Mouse (Mus musculus) heart, adult 2 months (tissue): ENCODE measurements around the gene Ank3. TPM values are rescaled to one million over a fixed set of nuclear protein-coding genes. Genes with fewer than 3 reads are reported as not detected.
A peak's percentile ranks its signal among the peaks of the same experiment; 100 is the strongest.

Experiments used
- DNase-seq, 2 experiments: peaks; one replicate each; pipeline ENCODE4 v3.0.0; 2021
- H3K27ac ChIP-seq: fragments of 200-600 bp; 2 replicates; pipeline ENCODE4 v1.8.1; 2022
- H3K27me3 ChIP-seq: fragments of 200-500 bp; 2 replicates; pipeline ENCODE4 v1.6.1; 2012; ENCODE audit warnings: mild to moderate bottlenecking, low read length, inconsistent platforms, mixed read lengths; ENCODE audit not compliant: control insufficient read depth, insufficient read depth
- H3K36me3 ChIP-seq: fragments of 200-500 bp; 2 replicates; pipeline ENCODE4 v1.6.1; 2012; ENCODE audit warnings: low read length, inconsistent platforms; ENCODE audit not compliant: control insufficient read depth, insufficient read depth
- H3K4me1 ChIP-seq: fragments of 200-500 bp; 2 replicates; pipeline ENCODE4 v1.6.1; 2011; ENCODE audit warnings: low read length; ENCODE audit not compliant: control insufficient read depth, insufficient read depth
- H3K4me3 ChIP-seq: fragments of 200-600 bp; 2 replicates; pipeline ENCODE4 v1.8.1; 2022
- H3K79me2 ChIP-seq: fragments of 200-500 bp; replicated peaks from 2 replicates; pipeline ENCODE4 v1.6.1; 2012; ENCODE audit warnings: mild to moderate bottlenecking, inconsistent platforms, low read length, moderate library complexity, mixed read lengths; ENCODE audit not compliant: control insufficient read depth, insufficient read depth
- H3K9ac ChIP-seq: fragments of 200-500 bp; 2 replicates; pipeline ENCODE4 v1.6.1; 2012; ENCODE audit warnings: low read depth, mild to moderate bottlenecking, control low read depth, inconsistent platforms, low read length, mixed read lengths
- CTCF ChIP-seq: fragments of 200-600 bp; IDR thresholded peaks from 2 replicates; pipeline ENCODE4 v1.8.1; 2022; ENCODE audit warnings: antibody characterized with exemption, mild to moderate bottlenecking, moderate library complexity
- EP300 ChIP-seq: fragments of 200-500 bp; IDR thresholded peaks from 2 replicates; pipeline ENCODE4 v1.6.1; 2011; ENCODE audit warnings: low read depth, low read length, control low read depth; ENCODE audit not compliant: insufficient read depth
- POLR2A ChIP-seq: fragments of 200-500 bp; IDR thresholded peaks from 2 replicates; pipeline ENCODE4 v1.6.1; 2011; ENCODE audit warnings: mild to moderate bottlenecking, low read depth, low read length, control low read depth; ENCODE audit not compliant: insufficient read depth
- WGBS: fragments of 180-500 bp; shearing (Covaris S2); methylation state at CpG from one replicate; pipeline ENCODE4 v1.1.7; 2018; 5-methylcytosine and 5-hydroxymethylcytosine counted together
- intact Hi-C: fragments of 180-260 bp; cut with DNase I; formaldehyde crosslinking; loops from one replicate; pipeline ENCODE4 v1.15.1; 2025
- polyA plus RNA-seq: library from polyadenylated mRNA; depleted of rRNA; stranded (reverse); fragments of >200 nt; gene quantifications from 2 replicates; pipeline ENCODE4 v1.2.3, GENCODE M21; 2012
- total RNA-seq, 2 experiments: library from RNA; stranded (reverse); gene quantifications; 2 replicates each; pipeline ENCODE4 v1.2.3; 2021

The Ank3 gene
- total and polyA plus RNA-seq, 3 experiments: 16.8 to 80.3 (median 64.6) TPM

- no peak for DNase-seq
- H3K9ac ChIP-seq: peak overlapping the region; percentile 54
- WGBS: 6% methylated on average over 11 of the region's 11 CpGs
- intact Hi-C loops: loop anchor here (2.0 kb wide), 1 partner anchor 18 kb away; no protein-coding TSS in a partner anchor
- H3K79me2 ChIP-seq: no peaks in the 10 kb centered on the region
- H3K4me3 ChIP-seq: peak overlapping the region; percentile 54
- TF ChIP-seq CTCF (no peak), POLR2A (no peak), EP300 (no peak)
- peak overlapping the region; percentile 84 for H3K27ac ChIP-seq
- H3K27me3 ChIP-seq: no peaks in the 10 kb centered on the region
- peaks cover 3% of the 10 kb centered on the region for H3K4me1 ChIP-seq
- H3K36me3 ChIP-seq: no peaks in the 10 kb centered on the region
Measured at GRCm38 (mm10) chr10:69926158-69926882, 527.7 kb downstream of the Ank3 start.

- H3K9ac ChIP-seq: no peak overlapping the region
Measured at GRCm38 (mm10) chr10:69927012-69927411, 528.4 kb downstream of the Ank3 start.

GRCm38 (mm10) chr10:69928358-69928757, 529.8 kb downstream of the Ank3 start:
- Histone ChIP-seq H3K9ac (no peak overlapping the region), H3K27me3 (no peaks in the 10 kb centered on the region), H3K4me1 (peaks cover 3% of the 10 kb centered on the region), H3K79me2 (no peaks in the 10 kb centered on the region), H3K27ac (no peak overlapping the region), H3K36me3 (no peaks in the 10 kb centered on the region), H3K4me3 (no peak overlapping the region)
- intact Hi-C loops: no loop called here
- TF ChIP-seq EP300 (no peak), CTCF (no peak), POLR2A (no peak)
- no peak for DNase-seq
- WGBS: 76% methylated on average over 7 of the region's 7 CpGs

More at GRCm38 (mm10) chr10:69927012-69927411, 528.4 kb downstream of the Ank3 start:
- TF ChIP-seq EP300: no peak
- no peak for TF ChIP-seq POLR2A
- no peak for TF ChIP-seq CTCF
- no peaks in the 10 kb centered on the region for H3K27me3 ChIP-seq
- H3K79me2 ChIP-seq: no peaks in the 10 kb centered on the region
- 28% methylated on average over 9 of the region's 9 CpGs for WGBS
- intact Hi-C loops: loop anchor here (2.0 kb wide), 1 partner anchor 18 kb away; no protein-coding TSS in a partner anchor
- no peak for DNase-seq
- H3K4me1 ChIP-seq: peaks cover 3% of the 10 kb centered on the region
- no peak overlapping the region; the same call in 1 of the 2 replicates for H3K27ac ChIP-seq
- no peaks in the 10 kb centered on the region for H3K36me3 ChIP-seq
- H3K4me3 ChIP-seq: no peak overlapping the region; the same call in 1 of the 2 replicates

- WGBS: 94% methylated on average over 8 of the region's 8 CpGs
- peaks cover 3% of the 10 kb centered on the region; the same call in 1 of the 2 replicates for H3K4me1 ChIP-seq
- no peak overlapping the region for H3K9ac ChIP-seq
- intact Hi-C loops: no loop called here
- H3K36me3 ChIP-seq: no peaks in the 10 kb centered on the region
- H3K27ac ChIP-seq: no peak overlapping the region
- no peak for TF ChIP-seq CTCF
- no peak for TF ChIP-seq POLR2A
- no peak for TF ChIP-seq EP300
- H3K79me2 ChIP-seq: no peaks in the 10 kb centered on the region
- H3K27me3 ChIP-seq: no peaks in the 10 kb centered on the region
- DNase-seq: no peak
- no peak overlapping the region for H3K4me3 ChIP-seq
Measured at GRCm38 (mm10) chr10:69930503-69930902, 531.9 kb downstream of the Ank3 start.

GRCm38 (mm10) chr10:69936443-69937067, 538.0 kb downstream of the Ank3 start:
- Histone ChIP-seq H3K4me3 (no peak overlapping the region), H3K9ac (no peak overlapping the region), H3K4me1 (no peaks in the 10 kb centered on the region), H3K36me3 (no peaks in the 10 kb centered on the region), H3K79me2 (no peaks in the 10 kb centered on the region), H3K27ac (no peak overlapping the region), H3K27me3 (no peaks in the 10 kb centered on the region)
- 88% methylated on average over 5 of the region's 5 CpGs for WGBS
- no peak for DNase-seq
- intact Hi-C loops: no loop called here
- TF ChIP-seq CTCF: no peak
- TF ChIP-seq EP300: no peak
- TF ChIP-seq POLR2A: no peak
